Mouse (Mus musculus): ENCODE measurements around the gene Aes. TPM values are rescaled to one million over a fixed set of nuclear protein-coding genes. Genes with fewer than 3 reads are reported as not detected.
A peak's percentile ranks its signal among the peaks of the same experiment; 100 is the strongest.

The Aes gene
- polyA plus RNA-seq, 1 experiment from 2014 or later = 404 TPM

DNA sequence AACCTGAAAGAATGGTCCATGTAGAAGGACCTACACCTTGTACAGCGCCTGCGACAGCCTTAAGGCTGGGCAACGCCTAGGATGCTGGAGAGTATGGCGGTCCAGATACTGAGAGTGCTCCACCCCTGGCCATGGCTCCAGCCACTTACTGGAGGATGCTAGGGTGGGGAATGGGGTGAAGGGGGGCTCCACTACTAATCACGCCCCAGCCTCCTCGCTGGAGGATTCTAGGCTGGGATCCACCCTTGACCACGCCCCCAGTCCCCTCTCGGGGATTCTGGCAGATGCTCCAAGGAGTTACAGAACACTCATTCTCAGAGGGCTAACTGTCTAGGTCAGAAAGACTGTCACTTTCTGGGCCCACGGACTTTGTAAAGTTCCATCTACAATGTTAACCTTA, 13.7 kb downstream of the Aes start:
- Histone ChIP-seq H3K4me3 (ENCODE audit: low read depth, low read length) (no peak overlapping the region), H3K36me3 (ENCODE audit: insufficient read depth) (no peaks in the 10 kb centered on the region), H3K4me2 (peak overlapping the region; percentile 76), H3K9ac (no peak overlapping the region), H3K27ac (ENCODE audit: low read depth) (peak overlapping the region; percentile 79), H3K4me1 (ENCODE audit: insufficient read depth) (peaks cover 65% of the 10 kb centered on the region), H3K27me3 (ENCODE audit: insufficient read depth, low read length) (peaks cover 13% of the 10 kb centered on the region; the same call in 1 of the 2 replicates), H3K9me3 (ENCODE audit: low read depth, low read length) (no peaks in the 10 kb centered on the region)
- no peak for ATAC-seq (ENCODE audit: insufficient read depth)
- peak; percentile 67 for DNase-seq
- TF ChIP-seq CTCF (IDR thresholded peaks at IDR 0.05; ENCODE audit: low read depth) = no peak
- 8% methylated on average over 9 of the region's 9 CpGs for WGBS

- no peak for ATAC-seq (ENCODE audit: insufficient read depth)
- Histone ChIP-seq H3K4me3 (ENCODE audit: low read depth, low read length) (peak within 1 kb of the TSS; percentile 55), H3K9me3 (ENCODE audit: low read depth, low read length) (no peaks in the 10 kb centered on the region), H3K9ac (peak within 1 kb of the TSS; percentile 65), H3K4me1 (ENCODE audit: insufficient read depth) (peaks cover 53% of the 10 kb centered on the region), H3K4me2 (peak within 1 kb of the TSS; percentile 86), H3K36me3 (ENCODE audit: insufficient read depth) (no peaks in the 10 kb centered on the region), H3K27me3 (ENCODE audit: insufficient read depth, low read length) (peaks cover 13% of the 10 kb centered on the region; the same call in 1 of the 2 replicates), H3K27ac (ENCODE audit: low read depth) (peak within 1 kb of the TSS; percentile 50; the same call in 1 of the 2 replicates)
- TF ChIP-seq CTCF (IDR thresholded peaks at IDR 0.05; ENCODE audit: low read depth) = 0 out of 2 replicates have a peak, but pooled peaks have one; percentile 6
- DNase-seq = peak; percentile 31
- WGBS = 21% methylated on average over 10 of the region's 10 CpGs
These were observed 15.1 kb downstream of the Aes start, which contains the start of gene Tle2 for GRCm38 (mm10) chr10:81574081-81575056. Gene Tle2, plus strand, starts transcription at chr10:81574561.

DNA sequence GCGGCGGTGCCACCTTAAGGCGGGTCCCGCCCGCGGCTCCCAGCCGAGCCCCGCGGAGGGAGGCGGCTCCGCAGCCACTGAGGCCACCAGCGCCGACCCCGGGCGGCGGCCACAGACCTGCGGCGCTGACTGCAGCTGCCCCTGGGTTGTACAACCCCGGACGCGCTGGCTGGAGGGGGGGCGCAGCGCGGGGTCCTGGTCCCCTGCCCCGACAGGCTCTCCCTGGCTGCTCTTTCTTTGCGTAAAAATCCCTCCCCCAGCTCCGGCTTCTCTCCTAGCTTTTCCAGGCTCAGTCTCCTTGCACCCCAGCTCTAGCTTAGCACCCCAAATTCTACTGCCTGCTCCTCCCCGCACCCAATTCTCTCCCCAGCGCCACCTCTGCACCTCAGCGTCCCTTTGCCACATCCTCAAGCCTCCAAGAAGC, 15.9 kb downstream of the Aes start:
- peak; percentile 7; the same call in 1 of the 2 replicates for ATAC-seq (ENCODE audit: insufficient read depth)
- Histone ChIP-seq H3K27ac (ENCODE audit: low read depth) (peak overlapping the region; percentile 50; the same call in 1 of the 2 replicates), H3K4me2 (peak overlapping the region; percentile 86), H3K36me3 (ENCODE audit: insufficient read depth) (peaks cover 3% of the 10 kb centered on the region; the same call in 1 of the 2 replicates), H3K4me1 (ENCODE audit: insufficient read depth) (peaks cover 45% of the 10 kb centered on the region), H3K9me3 (ENCODE audit: low read depth, low read length) (no peaks in the 10 kb centered on the region), H3K27me3 (ENCODE audit: insufficient read depth, low read length) (peaks cover 13% of the 10 kb centered on the region; the same call in 1 of the 2 replicates), H3K9ac (peak overlapping the region; percentile 65), H3K4me3 (ENCODE audit: low read depth, low read length) (peak overlapping the region; percentile 55)
- peak; percentile 76 for DNase-seq
- TF ChIP-seq CTCF (IDR thresholded peaks at IDR 0.05; ENCODE audit: low read depth) = no peak
- 0% methylated on average over 26 of the region's 30 CpGs for WGBS

DNA sequence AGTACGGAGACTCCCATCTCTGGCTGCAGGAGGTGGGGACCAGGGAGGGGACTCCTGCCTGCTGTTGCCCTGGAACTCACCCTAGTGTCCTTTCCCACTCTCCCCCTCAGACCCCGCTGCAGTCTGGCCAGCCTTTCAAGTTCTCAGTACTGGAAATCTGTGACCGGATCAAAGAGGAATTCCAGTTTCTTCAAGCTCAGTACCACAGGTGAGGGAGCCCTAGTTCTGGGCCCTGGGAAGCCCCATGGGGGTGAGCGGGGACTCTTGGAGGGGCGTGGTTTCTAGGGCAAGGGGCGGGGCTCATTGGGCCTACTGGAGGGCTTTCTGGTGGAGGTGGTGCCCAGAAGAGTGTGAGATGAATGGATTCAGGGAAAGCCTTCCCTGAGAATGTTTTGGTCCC, 16.4 kb downstream of the Aes start:
- Histone ChIP-seq H3K27me3 (ENCODE audit: insufficient read depth, low read length) (peaks cover 13% of the 10 kb centered on the region; the same call in 1 of the 2 replicates), H3K4me1 (ENCODE audit: insufficient read depth) (peaks cover 40% of the 10 kb centered on the region), H3K9me3 (ENCODE audit: low read depth, low read length) (no peaks in the 10 kb centered on the region), H3K36me3 (ENCODE audit: insufficient read depth) (peaks cover 5% of the 10 kb centered on the region; the same call in 1 of the 2 replicates), H3K9ac (peak overlapping the region; percentile 65), H3K27ac (ENCODE audit: low read depth) (peak overlapping the region; percentile 50; the same call in 1 of the 2 replicates), H3K4me2 (peak overlapping the region; percentile 86), H3K4me3 (ENCODE audit: low read depth, low read length) (peak overlapping the region; percentile 55)
- DNase-seq (peak; percentile 34), ATAC-seq (ENCODE audit: insufficient read depth) (no peak)
- 1% methylated on average over 6 of the region's 6 CpGs for WGBS
- TF ChIP-seq CTCF (IDR thresholded peaks at IDR 0.05; ENCODE audit: low read depth) = no peak

DNA sequence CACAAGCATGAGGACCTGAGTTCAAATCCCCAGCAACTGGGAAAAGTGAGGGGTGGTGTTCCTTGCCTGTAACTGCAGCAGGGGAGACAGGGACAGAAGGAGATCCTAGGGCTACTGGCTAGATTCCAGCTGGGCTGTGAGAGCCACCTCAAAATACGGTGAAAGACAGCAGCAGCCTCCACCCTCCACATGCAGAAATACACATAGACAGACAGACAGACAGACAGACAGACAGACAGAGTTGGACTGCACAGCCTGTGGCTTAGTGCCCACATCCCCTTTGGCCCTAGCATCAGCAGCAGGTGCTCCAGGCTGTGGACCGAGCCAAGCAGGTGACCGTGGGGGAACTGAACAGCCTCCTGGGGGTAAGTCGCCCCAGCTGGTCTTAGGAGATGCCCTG, 20.7 kb downstream of the Aes start:
- ATAC-seq (ENCODE audit: insufficient read depth) (no peak), DNase-seq (no peak)
- H3K9ac ChIP-seq = no peak overlapping the region
- H3K27ac ChIP-seq (ENCODE audit: low read depth) = no peak overlapping the region
- 65% methylated on average over 4 of the region's 4 CpGs for WGBS
- H3K36me3 ChIP-seq (ENCODE audit: insufficient read depth) = peaks cover 26% of the 10 kb centered on the region; the same call in 1 of the 2 replicates
- H3K4me2 ChIP-seq = no peak overlapping the region
- H3K27me3 ChIP-seq (ENCODE audit: insufficient read depth, low read length) = peaks cover 6% of the 10 kb centered on the region; the same call in 1 of the 2 replicates
- no peak overlapping the region for H3K4me3 ChIP-seq (ENCODE audit: low read depth, low read length)
- TF ChIP-seq CTCF (IDR thresholded peaks at IDR 0.05; ENCODE audit: low read depth) = no peak
- H3K9me3 ChIP-seq (ENCODE audit: low read depth, low read length) = no peaks in the 10 kb centered on the region
- H3K4me1 ChIP-seq (ENCODE audit: insufficient read depth) = 0 out of 2 replicates have a peak, but pooled peaks cover 11% of the 10 kb centered on the region

DNA sequence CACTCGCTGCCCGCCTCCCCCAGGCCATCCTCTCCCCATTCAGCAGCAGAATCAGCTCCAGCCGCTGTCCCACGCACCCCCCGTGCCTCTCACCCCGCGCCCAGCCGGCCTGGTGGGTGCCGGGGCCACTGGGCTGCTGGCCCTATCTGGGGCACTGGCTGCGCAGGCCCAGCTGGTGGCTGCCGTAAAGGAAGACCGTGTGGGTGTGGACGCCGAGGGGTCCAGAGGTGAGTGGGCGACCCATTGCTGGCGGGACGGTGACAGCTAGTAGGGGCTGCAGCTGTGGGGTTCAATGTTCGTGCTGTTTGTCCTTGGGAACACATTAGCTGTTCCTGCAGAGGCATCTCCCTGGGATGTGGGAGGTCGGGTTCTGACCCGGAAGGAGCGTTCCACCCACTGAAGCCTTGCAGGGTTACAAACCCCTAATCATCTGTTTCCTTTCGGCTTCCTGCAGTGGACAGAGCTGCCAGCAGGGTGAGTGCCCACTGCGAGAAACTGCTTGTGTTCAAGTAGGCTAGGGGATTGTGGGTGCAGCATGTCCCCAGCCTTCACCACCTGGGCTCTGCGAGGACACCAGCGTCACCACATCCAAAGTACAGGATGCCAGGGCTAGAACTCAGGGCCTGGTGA, 21.3 kb downstream of the Aes start:
- Histone ChIP-seq H3K27me3 (ENCODE audit: insufficient read depth, low read length) (peaks cover 6% of the 10 kb centered on the region; the same call in 1 of the 2 replicates), H3K9ac (no peak overlapping the region), H3K27ac (ENCODE audit: low read depth) (peak overlapping the region; percentile 12; the same call in 1 of the 2 replicates), H3K4me3 (ENCODE audit: low read depth, low read length) (no peak overlapping the region), H3K36me3 (ENCODE audit: insufficient read depth) (peaks cover 30% of the 10 kb centered on the region; the same call in 1 of the 2 replicates), H3K4me1 (ENCODE audit: insufficient read depth) (0 out of 2 replicates have a peak, but pooled peaks cover 7% of the 10 kb centered on the region), H3K4me2 (peak overlapping the region; percentile 36; the same call in 1 of the 2 replicates), H3K9me3 (ENCODE audit: low read depth, low read length) (no peaks in the 10 kb centered on the region)
- ATAC-seq (ENCODE audit: insufficient read depth) (no peak), DNase-seq (peak; percentile 43)
- TF ChIP-seq CTCF (IDR thresholded peaks at IDR 0.05; ENCODE audit: low read depth) = peak; percentile 51
- 45% methylated on average over 25 of the region's 25 CpGs for WGBS
